ENCODE assay signal across 15 mouse cellular contexts in the genomic region with DNA sequence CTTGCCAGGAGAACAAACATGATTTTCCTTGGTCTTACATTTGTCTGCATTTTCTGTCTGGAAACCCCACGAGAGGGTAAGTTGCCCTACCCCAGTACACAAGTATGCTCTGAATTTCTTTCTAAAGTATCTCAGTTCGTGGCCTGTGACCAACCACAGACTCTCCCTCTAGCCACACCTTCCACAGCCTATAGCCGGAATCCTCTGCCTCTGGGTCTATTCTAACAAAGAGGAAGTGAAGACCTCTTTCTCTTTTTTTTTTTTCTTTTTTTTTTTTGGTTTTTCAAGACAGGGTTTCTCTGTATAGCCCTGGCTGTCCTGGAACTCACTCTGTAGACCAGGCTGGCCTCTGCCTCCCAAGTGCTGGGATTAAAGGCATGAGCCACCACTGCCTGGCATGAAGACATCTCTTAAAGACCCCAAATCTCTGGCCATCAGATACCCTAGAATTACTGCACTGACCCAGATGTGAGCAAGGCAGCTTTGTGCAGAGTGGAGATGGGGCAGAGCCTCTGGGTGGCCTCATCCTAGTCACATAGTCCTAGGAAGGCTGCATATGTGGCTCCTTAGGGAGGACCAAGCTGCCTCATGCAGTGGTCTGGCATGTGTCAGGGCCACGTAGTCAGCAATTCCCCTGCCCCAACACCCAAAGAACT. TPM values are rescaled to one million over a fixed set of nuclear protein-coding genes. Genes with fewer than 3 reads are reported as not detected.
DNase-seq lines count a peak whose midpoint lies in the region; ATAC-seq and TF ChIP-seq lines count a peak whose summit lies in the region.
"Had no signal": no experiment of that assay in that cellular context is flagged by ENCODE, and none has a peak within 500 bp of the region (broad histone marks: within the 10 kb centered on the region; RNA-seq: fewer than 3 reads in every experiment).

No protein-coding gene starts in this region.

- H3K4me1 ChIP-seq in liver, adult 2 months (ENCODE audit: control insufficient read depth, insufficient read depth, low read length), result peaks cover 41% of the 10 kb centered on the region
- H3K4me1 ChIP-seq in liver, embryonic 11.5 days (replicated peaks; ENCODE audit: control insufficient read depth, insufficient read depth, low read length), result peaks cover 11% of the 10 kb centered on the region; the same call in 1 of the 2 replicates
- peaks cover 25% of the 10 kb centered on the region for H3K4me1 ChIP-seq in limb, embryonic 13.5 days

- DNase-seq in liver, adult 2 months (ENCODE audit: extremely low read depth, low read depth, low spot score), result no peak
- DNase-seq in liver, embryonic 11.5 days (ENCODE audit: low spot score), result no peak
- DNase-seq in NIH3T3 (ENCODE audit: low read depth), result peak; percentile 28
- peak; percentile 60 for DNase-seq in splenic B cell, adult 2 months (ENCODE audit: low read depth, low spot score)
- DNase-seq in Muller cell, postnatal 12 days (ENCODE audit: inconsistent ontology term), result no peak
- no peak for DNase-seq in cerebellum, postnatal 4 days (ENCODE audit: low spot score in 2 of 2)
- DNase-seq: cerebellum, adult 9-11 months; heart, postnatal 36 days; kidney, postnatal 10 days; thymus, postnatal 36 days had no signal

- TF ChIP-seq CTCF in liver, adult 2 months (IDR thresholded peaks at IDR 0.05; ENCODE audit: low read depth, low read length), result no peak

- H3K4me2 ChIP-seq in liver, embryonic 11.5 days, result no peak overlapping the region
- no peak overlapping the region for H3K4me2 ChIP-seq in limb, embryonic 13.5 days (replicated peaks)
- H3K4me2 ChIP-seq: intestine, embryonic 15.5 days had no signal

- H3K9ac ChIP-seq in liver, adult 2 months (ENCODE audit: low read depth, low read length), result peak overlapping the region; percentile 40
- no peak overlapping the region for H3K9ac ChIP-seq in liver, embryonic 11.5 days (ENCODE audit: low read depth, low read length)
- no peak overlapping the region for H3K9ac ChIP-seq in limb, embryonic 13.5 days
- H3K9ac ChIP-seq: intestine, embryonic 15.5 days had no signal

- peak overlapping the region; percentile 88 for H3K27ac ChIP-seq in liver, adult 2 months (replicated peaks; ENCODE audit: insufficient read depth, low read depth, low read length)
- no peak overlapping the region for H3K27ac ChIP-seq in liver, embryonic 11.5 days (ENCODE audit: low read depth, low read length)
- peak overlapping the region; percentile 33; the same call in 1 of the 2 replicates for H3K27ac ChIP-seq in limb, embryonic 13.5 days
- H3K27ac ChIP-seq: intestine, embryonic 15.5 days had no signal

- ATAC-seq in liver, embryonic 11.5 days (replicated peaks; ENCODE audit: low FRiP score), result no peak
- no peak for ATAC-seq in limb, embryonic 13.5 days (ENCODE audit: low FRiP score, low read depth)
- ATAC-seq: activated CD4-positive, CD25-positive, alpha-beta regulatory T cell, adult 4 months; forebrain, embryonic 14.5 days; intestine, embryonic 15.5 days had no signal

- no peaks in the 10 kb centered on the region for H3K36me3 ChIP-seq in liver, adult 2 months (ENCODE audit: control insufficient read depth, insufficient read depth, low read length)
- peaks cover 37% of the 10 kb centered on the region for H3K36me3 ChIP-seq in liver, embryonic 11.5 days (ENCODE audit: control insufficient read depth, insufficient read depth, low read length)
- peaks cover 60% of the 10 kb centered on the region for H3K36me3 ChIP-seq in limb, embryonic 13.5 days
- no peaks in the 10 kb centered on the region for H3K36me3 ChIP-seq in splenic B cell, adult 2 months (ENCODE audit: control insufficient read depth, insufficient read depth, low read length, poor library complexity, severe bottlenecking)

- no peaks in the 10 kb centered on the region for H3K27me3 ChIP-seq in liver, adult 2 months (ENCODE audit: control insufficient read depth, insufficient read depth, low read length)
- H3K27me3 ChIP-seq in liver, embryonic 11.5 days (replicated peaks; ENCODE audit: control insufficient read depth, insufficient read depth, low read length), result no peaks in the 10 kb centered on the region
- H3K27me3 ChIP-seq in limb, embryonic 13.5 days, result no peaks in the 10 kb centered on the region
- H3K27me3 ChIP-seq in splenic B cell, adult 2 months (ENCODE audit: control insufficient read depth, insufficient read depth, low read length, poor library complexity, severe bottlenecking), result no peaks in the 10 kb centered on the region
- H3K27me3 ChIP-seq: intestine, embryonic 15.5 days had no signal

- H3K79me2 ChIP-seq in liver, adult 2 months (ENCODE audit: control insufficient read depth, insufficient read depth, low read length), result no peaks in the 10 kb centered on the region

- no peak for TF ChIP-seq POLR2A in liver, adult 2 months (IDR thresholded peaks at IDR 0.05; ENCODE audit: extremely low read depth, insufficient read depth, low read length)

- 77% methylated on average over 4 of the region's 4 CpGs for WGBS in liver, adult 2 months
- 60% methylated on average over 4 of the region's 4 CpGs for WGBS in liver, embryonic 11.5 days
- WGBS in limb, embryonic 13.5 days, result 73% methylated on average over 4 of the region's 4 CpGs

- no peaks in the 10 kb centered on the region for H3K9me3 ChIP-seq in liver, embryonic 11.5 days (ENCODE audit: control insufficient read depth, low read length)
- no peaks in the 10 kb centered on the region for H3K9me3 ChIP-seq in limb, embryonic 13.5 days
- H3K9me3 ChIP-seq: intestine, embryonic 15.5 days had no signal

- no peak overlapping the region for H3K4me3 ChIP-seq in liver, adult 2 months (ENCODE audit: insufficient read depth, low read depth, low read length)
- no peak overlapping the region for H3K4me3 ChIP-seq in liver, embryonic 11.5 days (ENCODE audit: low read depth, low read length)
- no peak overlapping the region for H3K4me3 ChIP-seq in limb, embryonic 13.5 days
- H3K4me3 ChIP-seq: intestine, embryonic 15.5 days; myocyte had no signal

RNA-seq across cellular contexts. Expression of a gene that starts 50.4 kb away (rescaled TPM):
- 26.5 and 42.6 TPM in 2 replicates for total RNA-seq in liver, adult 2 months (2014; rRNA removed)
- polyA plus RNA-seq in liver, adult 2 months (2012; rRNA removed), result 152 and 163 TPM in 2 replicates
- polyA plus RNA-seq in liver, embryonic 11.5 days (2014; fragmentation: Nextera tagmentation; extraction: Ambion mirVana), result 8.3 and 10.4 TPM in 2 replicates
- polyA plus RNA-seq in limb, embryonic 13.5 days (2015; fragmentation: Nextera tagmentation; extraction: Ambion mirVana), result 12.0 and 12.5 TPM in 2 replicates

Comparison
In these comparisons a context has a peak if more than half of its experiments do, and no peak if none do; other contexts are left out.
1. RNA of a gene that starts 50.4 kb away (polyA plus RNA-seq): 152 to 163 TPM in liver, adult 2 months; 12.0 to 12.5 TPM in limb, embryonic 13.5 days and 8.3 to 10.4 TPM in liver, embryonic 11.5 days; every median in the first group is over 10 times any median in the second.
2. DNase-seq: peak in NIH3T3 (single experiment) and splenic B cell, adult 2 months (single experiment); none in liver, adult 2 months (single experiment), liver, embryonic 11.5 days (single experiment), Muller cell, postnatal 12 days (single experiment) and cerebellum, postnatal 4 days (0 of 2).